In genomic region chr5:33937230-33937629, GRCm38 (mm10) we compare ENCODE assay signal across 8 mouse cellular contexts. TPM values are rescaled to one million over a fixed set of nuclear protein-coding genes. Genes with fewer than 3 reads are reported as not detected.
DNase-seq lines count a peak whose midpoint lies in the region; ATAC-seq lines count a peak whose summit lies in the region.

No protein-coding gene starts in this region.

- H3K4me1 ChIP-seq in kidney, embryonic 15.5 days: peaks cover 25% of the 10 kb centered on the region
- H3K4me1 ChIP-seq in embryonic facial prominence, embryonic 13.5 days: peaks cover 22% of the 10 kb centered on the region
- H3K4me1 ChIP-seq in intestine, embryonic 15.5 days (replicated peaks): peaks cover 11% of the 10 kb centered on the region; the same call in 1 of the 2 replicates
- H3K4me1 ChIP-seq in midbrain, embryonic 16.5 days (ENCODE audit: control insufficient read depth, insufficient read depth, low read length): peaks cover 29% of the 10 kb centered on the region

- peaks cover 6% of the 10 kb centered on the region; the same call in 1 of the 2 replicates for H3K9me3 ChIP-seq in kidney, embryonic 15.5 days (replicated peaks)
- peaks cover 13% of the 10 kb centered on the region for H3K9me3 ChIP-seq in embryonic facial prominence, embryonic 13.5 days
- H3K9me3 ChIP-seq in intestine, embryonic 15.5 days: no peaks in the 10 kb centered on the region
- H3K9me3 ChIP-seq in midbrain, embryonic 16.5 days (replicated peaks; ENCODE audit: control insufficient read depth, low read length, poor library complexity, severe bottlenecking): 0 out of 2 replicates have a peak, but pooled peaks cover 2% of the 10 kb centered on the region

- no peak for ATAC-seq in kidney, embryonic 15.5 days (replicated peaks; ENCODE audit: low FRiP score)
- no peak for ATAC-seq in embryonic facial prominence, embryonic 13.5 days (ENCODE audit: insufficient number of reproducible peaks, insufficient read depth, low FRiP score, low TSS enrichment, low read depth)
- ATAC-seq in intestine, embryonic 15.5 days: no peak
- ATAC-seq in midbrain, embryonic 16.5 days: no peak

- WGBS in kidney, embryonic 15.5 days: 95% methylated on average over 2 of the region's 2 CpGs
- WGBS in embryonic facial prominence, embryonic 13.5 days: 94% methylated on average over 2 of the region's 2 CpGs
- WGBS in intestine, embryonic 15.5 days: 97% methylated on average over 2 of the region's 2 CpGs
- WGBS in midbrain, embryonic 16.5 days: 97% methylated on average over 2 of the region's 2 CpGs

- no peak overlapping the region for H3K27ac ChIP-seq in kidney, embryonic 15.5 days
- no peak overlapping the region for H3K27ac ChIP-seq in embryonic facial prominence, embryonic 13.5 days
- H3K27ac ChIP-seq in intestine, embryonic 15.5 days: no peak overlapping the region
- H3K27ac ChIP-seq in midbrain, embryonic 16.5 days (ENCODE audit: low read length): no peak overlapping the region

- H3K4me2 ChIP-seq in kidney, embryonic 15.5 days: peak overlapping the region; percentile 74
- peak overlapping the region; percentile 75 for H3K4me2 ChIP-seq in embryonic facial prominence, embryonic 13.5 days
- peak overlapping the region; percentile 78 for H3K4me2 ChIP-seq in intestine, embryonic 15.5 days (replicated peaks)
- peak overlapping the region; percentile 87 for H3K4me2 ChIP-seq in midbrain, embryonic 16.5 days (ENCODE audit: low read length)

- H3K9ac ChIP-seq in kidney, embryonic 15.5 days: peak overlapping the region; percentile 60
- H3K9ac ChIP-seq in embryonic facial prominence, embryonic 13.5 days: peak overlapping the region; percentile 76
- H3K9ac ChIP-seq in intestine, embryonic 15.5 days: no peak overlapping the region
- no peak overlapping the region for H3K9ac ChIP-seq in midbrain, embryonic 16.5 days (ENCODE audit: low read depth, low read length)

- no peak for DNase-seq in kidney, adult 9 months
- no peak for DNase-seq in cerebellum, adult 11 months
- DNase-seq in layer of hippocampus, postnatal 14 days (ENCODE audit: low spot score in 2 of 2): no peak
- DNase-seq in gastrocnemius, postnatal 4 days (ENCODE audit: low spot score in 2 of 2): no peak

- no peaks in the 10 kb centered on the region for H3K27me3 ChIP-seq in kidney, embryonic 15.5 days
- no peaks in the 10 kb centered on the region for H3K27me3 ChIP-seq in embryonic facial prominence, embryonic 13.5 days
- H3K27me3 ChIP-seq in intestine, embryonic 15.5 days (replicated peaks): no peaks in the 10 kb centered on the region
- H3K27me3 ChIP-seq in midbrain, embryonic 16.5 days (ENCODE audit: control insufficient read depth, insufficient read depth, low read depth, low read length): no peaks in the 10 kb centered on the region

- H3K4me3 ChIP-seq in kidney, embryonic 15.5 days (replicated peaks): peak overlapping the region; percentile 96
- H3K4me3 ChIP-seq in embryonic facial prominence, embryonic 13.5 days: peak overlapping the region; percentile 87
- no peak overlapping the region; the same call in 1 of the 2 replicates for H3K4me3 ChIP-seq in intestine, embryonic 15.5 days (replicated peaks)
- peak overlapping the region; percentile 70; the same call in 1 of the 2 replicates for H3K4me3 ChIP-seq in midbrain, embryonic 16.5 days (ENCODE audit: low read depth, low read length)

- peaks cover 35% of the 10 kb centered on the region for H3K36me3 ChIP-seq in kidney, embryonic 15.5 days
- peaks cover 18% of the 10 kb centered on the region for H3K36me3 ChIP-seq in embryonic facial prominence, embryonic 13.5 days
- 0 out of 2 replicates have a peak, but pooled peaks cover 3% of the 10 kb centered on the region for H3K36me3 ChIP-seq in intestine, embryonic 15.5 days
- no peaks in the 10 kb centered on the region for H3K36me3 ChIP-seq in midbrain, embryonic 16.5 days (ENCODE audit: control insufficient read depth, insufficient read depth, low read length)

RNA-seq across cellular contexts. Expression of gene Nelfa, which starts 1.0 kb away (rescaled TPM):
- polyA plus RNA-seq in kidney, embryonic 15.5 days (2015; fragmentation: Nextera tagmentation; extraction: Ambion mirVana): 62.3 and 64.1 TPM in 2 replicates
- 61.9 and 67.7 TPM in 2 replicates for polyA plus RNA-seq in embryonic facial prominence, embryonic 13.5 days (2015; fragmentation: Nextera tagmentation; extraction: Ambion mirVana)
- 49.3 and 51.3 TPM in 2 replicates for polyA plus RNA-seq in intestine, embryonic 15.5 days (2015; fragmentation: Nextera tagmentation; extraction: Ambion mirVana)
- 38.9 and 40.4 TPM in 2 replicates for polyA plus RNA-seq in midbrain, embryonic 16.5 days (2015; fragmentation: Nextera tagmentation; extraction: Ambion mirVana)
- 10 to 100 TPM; 17.7 to 19.8 TPM for total RNA-seq in layer of hippocampus, postnatal 14 days (2021)
- 10 to 100 TPM; 18.6 to 22.0 TPM for total RNA-seq in gastrocnemius, postnatal 4 days (2021)

RNA-seq across cellular contexts. Expression of gene Gm1673, which starts 46.0 kb away (rescaled TPM):
- polyA plus RNA-seq in kidney, embryonic 15.5 days (2015; fragmentation: Nextera tagmentation; extraction: Ambion mirVana): 105 TPM in 2 replicates
- 152 and 174 TPM in 2 replicates for polyA plus RNA-seq in embryonic facial prominence, embryonic 13.5 days (2015; fragmentation: Nextera tagmentation; extraction: Ambion mirVana)
- 54.7 and 61.2 TPM in 2 replicates for polyA plus RNA-seq in intestine, embryonic 15.5 days (2015; fragmentation: Nextera tagmentation; extraction: Ambion mirVana)
- polyA plus RNA-seq in midbrain, embryonic 16.5 days (2015; fragmentation: Nextera tagmentation; extraction: Ambion mirVana): 654 and 658 TPM in 2 replicates
- total RNA-seq in layer of hippocampus, postnatal 14 days (2021): 10 to 100 TPM; 89.0 to 91.6 TPM
- 1 to 10 TPM; 5.0 to 6.9 TPM for total RNA-seq in gastrocnemius, postnatal 4 days (2021)

RNA-seq across cellular contexts. Expression of gene Nat8l, which starts 58.6 kb away (rescaled TPM):
- 0.28 and 0.39 TPM in 2 replicates for polyA plus RNA-seq in kidney, embryonic 15.5 days (2015; fragmentation: Nextera tagmentation; extraction: Ambion mirVana)
- 0.28 and 0.30 TPM in 2 replicates for polyA plus RNA-seq in embryonic facial prominence, embryonic 13.5 days (2015; fragmentation: Nextera tagmentation; extraction: Ambion mirVana)
- polyA plus RNA-seq in intestine, embryonic 15.5 days (2015; fragmentation: Nextera tagmentation; extraction: Ambion mirVana): 0.29 and 0.34 TPM in 2 replicates
- 4.4 and 4.6 TPM in 2 replicates for polyA plus RNA-seq in midbrain, embryonic 16.5 days (2015; fragmentation: Nextera tagmentation; extraction: Ambion mirVana)
- 10 to 100 TPM; 92.6 to 94.1 TPM for total RNA-seq in layer of hippocampus, postnatal 14 days (2021)
- total RNA-seq in gastrocnemius, postnatal 4 days (2021): 1 to 10 TPM in 1 of 2 experiments, under 1 TPM in 1; 0.98 to 1.8 TPM

Comparison
In these comparisons a context has a peak if more than half of its experiments do, and no peak if none do; other contexts are left out.
1. H3K9ac ChIP-seq: peak in kidney, embryonic 15.5 days (single experiment) and embryonic facial prominence, embryonic 13.5 days (single experiment); none in intestine, embryonic 15.5 days (single experiment) and midbrain, embryonic 16.5 days (single experiment).
2. Peak in every context shown above with its lines, with median percentiles within 50 percentile points of each other: H3K4me2 ChIP-seq.